Mouse (Mus musculus): ENCODE data around the gene Cux2. TPM values are rescaled to one million over a fixed set of nuclear protein-coding genes. Genes with fewer than 3 reads are reported as not detected.

Gene Cux2
- polyA plus RNA-seq, 1 experiment: 6.4 TPM

GRCm38 (mm10) chr5:121895117-121895756 lies 154.7 kb downstream of the Cux2 start:
- WGBS: 54% methylated on average over 24 of the region's 24 CpGs
- Histone ChIP-seq H3K4me3 (replicated peaks; ENCODE audit: extremely low read depth, low read depth, low read length) (no peak overlapping the region), H3K4me1 (ENCODE audit: control insufficient read depth, insufficient read depth, low read length) (no peaks in the 10 kb centered on the region)
- TF ChIP-seq CTCF (IDR thresholded peaks at IDR 0.05; ENCODE audit: insufficient read depth, low read length): no peak
- no peak for TF ChIP-seq POLR2A (IDR thresholded peaks at IDR 0.05; ENCODE audit: borderline replicate concordance, extremely low read depth, low read depth, low read length)
- DNase-seq: no peak

- no peaks in the 10 kb centered on the region for H3K4me1 ChIP-seq (ENCODE audit: control insufficient read depth, insufficient read depth, low read length)
- H3K4me3 ChIP-seq (replicated peaks; ENCODE audit: extremely low read depth, low read depth, low read length): no peak overlapping the region
- 72% methylated on average over 10 of the region's 10 CpGs for WGBS
- no peak for DNase-seq
- no peak for TF ChIP-seq POLR2A (IDR thresholded peaks at IDR 0.05; ENCODE audit: borderline replicate concordance, extremely low read depth, low read depth, low read length)
- no peak for TF ChIP-seq CTCF (IDR thresholded peaks at IDR 0.05; ENCODE audit: insufficient read depth, low read length)
These were observed 155.3 kb downstream of the Cux2 start for GRCm38 (mm10) chr5:121894647-121895046.

- peak; percentile 18; the same call in 1 of the 2 replicates for TF ChIP-seq CTCF (IDR thresholded peaks at IDR 0.05; ENCODE audit: insufficient read depth, low read length)
- no peak for TF ChIP-seq POLR2A (IDR thresholded peaks at IDR 0.05; ENCODE audit: borderline replicate concordance, extremely low read depth, low read depth, low read length)
- WGBS: 23% methylated on average over 3 of the region's 3 CpGs
- Histone ChIP-seq H3K4me1 (ENCODE audit: control insufficient read depth, insufficient read depth, low read length) (no peaks in the 10 kb centered on the region), H3K4me3 (replicated peaks; ENCODE audit: extremely low read depth, low read depth, low read length) (no peak overlapping the region)
- DNase-seq: no peak
These were observed 156.3 kb downstream of the Cux2 start for GRCm38 (mm10) chr5:121893581-121893980.

- no peak for DNase-seq
- TF ChIP-seq POLR2A (IDR thresholded peaks at IDR 0.05; ENCODE audit: borderline replicate concordance, extremely low read depth, low read depth, low read length) (no peak), CTCF (IDR thresholded peaks at IDR 0.05; ENCODE audit: insufficient read depth, low read length) (no peak)
- H3K4me1 ChIP-seq (ENCODE audit: control insufficient read depth, insufficient read depth, low read length): no peaks in the 10 kb centered on the region
- WGBS: 81% methylated on average over 14 of the region's 14 CpGs
- H3K4me3 ChIP-seq (replicated peaks; ENCODE audit: extremely low read depth, low read depth, low read length): no peak overlapping the region
These were observed 157.6 kb downstream of the Cux2 start for GRCm38 (mm10) chr5:121892281-121892680.

- WGBS: 85% methylated on average over 7 of the region's 7 CpGs
- Histone ChIP-seq H3K4me3 (replicated peaks; ENCODE audit: extremely low read depth, low read depth, low read length) (no peak overlapping the region), H3K4me1 (ENCODE audit: control insufficient read depth, insufficient read depth, low read length) (no peaks in the 10 kb centered on the region)
- DNase-seq: no peak
- no peak for TF ChIP-seq POLR2A (IDR thresholded peaks at IDR 0.05; ENCODE audit: borderline replicate concordance, extremely low read depth, low read depth, low read length)
- TF ChIP-seq CTCF (IDR thresholded peaks at IDR 0.05; ENCODE audit: insufficient read depth, low read length): no peak
These were observed 159.0 kb downstream of the Cux2 start for GRCm38 (mm10) chr5:121890925-121891324.

- no peak overlapping the region for H3K4me3 ChIP-seq (replicated peaks; ENCODE audit: extremely low read depth, low read depth, low read length)
- no peak for DNase-seq
- 60% methylated on average over 9 of the region's 9 CpGs for WGBS
These were observed 160.0 kb downstream of the Cux2 start for GRCm38 (mm10) chr5:121889819-121890362.

GRCm38 (mm10) chr5:121889375-121889774 lies 160.5 kb downstream of the Cux2 start:
- no peaks in the 10 kb centered on the region for H3K4me1 ChIP-seq (ENCODE audit: control insufficient read depth, insufficient read depth, low read length)
- WGBS: 68% methylated on average over 13 of the region's 13 CpGs
- no peak for TF ChIP-seq POLR2A (IDR thresholded peaks at IDR 0.05; ENCODE audit: borderline replicate concordance, extremely low read depth, low read depth, low read length)
- no peak for TF ChIP-seq CTCF (IDR thresholded peaks at IDR 0.05; ENCODE audit: insufficient read depth, low read length)
- DNase-seq: no peak
- H3K4me3 ChIP-seq (replicated peaks; ENCODE audit: extremely low read depth, low read depth, low read length): no peak overlapping the region

More at GRCm38 (mm10) chr5:121889819-121890362, 160.0 kb downstream of the Cux2 start:
- TF ChIP-seq CTCF (IDR thresholded peaks at IDR 0.05; ENCODE audit: insufficient read depth, low read length) (no peak), POLR2A (IDR thresholded peaks at IDR 0.05; ENCODE audit: borderline replicate concordance, extremely low read depth, low read depth, low read length) (no peak)
- no peaks in the 10 kb centered on the region for H3K4me1 ChIP-seq (ENCODE audit: control insufficient read depth, insufficient read depth, low read length)

GRCm38 (mm10) chr5:121883356-121883755 lies 166.5 kb downstream of the Cux2 start:
- TF ChIP-seq CTCF (IDR thresholded peaks at IDR 0.05; ENCODE audit: insufficient read depth, low read length): no peak
- TF ChIP-seq POLR2A (IDR thresholded peaks at IDR 0.05; ENCODE audit: borderline replicate concordance, extremely low read depth, low read depth, low read length): no peak
- DNase-seq: no peak
- 76% methylated on average over 8 of the region's 8 CpGs for WGBS
- no peak overlapping the region for H3K4me3 ChIP-seq (replicated peaks; ENCODE audit: extremely low read depth, low read depth, low read length)
- H3K4me1 ChIP-seq (ENCODE audit: control insufficient read depth, insufficient read depth, low read length): no peaks in the 10 kb centered on the region

- no peaks in the 10 kb centered on the region for H3K4me1 ChIP-seq (ENCODE audit: control insufficient read depth, insufficient read depth, low read length)
- 51% methylated on average over 6 of the region's 6 CpGs for WGBS
- peak; percentile 51 for DNase-seq
These were observed 170.7 kb downstream of the Cux2 start for GRCm38 (mm10) chr5:121879211-121879610.

GRCm38 (mm10) chr5:121878703-121879102 lies 171.2 kb downstream of the Cux2 start:
- TF ChIP-seq CTCF (IDR thresholded peaks at IDR 0.05; ENCODE audit: insufficient read depth, low read length): no peak
- no peak for TF ChIP-seq POLR2A (IDR thresholded peaks at IDR 0.05; ENCODE audit: borderline replicate concordance, extremely low read depth, low read depth, low read length)
- DNase-seq: no peak
- no peak overlapping the region for H3K4me3 ChIP-seq (replicated peaks; ENCODE audit: extremely low read depth, low read depth, low read length)
- WGBS: 78% methylated on average over 17 of the region's 17 CpGs
- H3K4me1 ChIP-seq (ENCODE audit: control insufficient read depth, insufficient read depth, low read length): no peaks in the 10 kb centered on the region

More at GRCm38 (mm10) chr5:121879211-121879610, 170.7 kb downstream of the Cux2 start:
- TF ChIP-seq CTCF (IDR thresholded peaks at IDR 0.05; ENCODE audit: insufficient read depth, low read length): peak; percentile 85
- no peak for TF ChIP-seq POLR2A (IDR thresholded peaks at IDR 0.05; ENCODE audit: borderline replicate concordance, extremely low read depth, low read depth, low read length)
- no peak overlapping the region for H3K4me3 ChIP-seq (replicated peaks; ENCODE audit: extremely low read depth, low read depth, low read length)
